Mouse (Mus musculus) telencephalon, adult 2 months (tissue): ENCODE measurements around the gene Babam2.

Source experiments
- DNase-seq: peaks from one replicate; pipeline ENCODE4 v3.0.0-alpha.2; 2011; ENCODE audit warnings: low read depth, low spot score

Gene Babam2

GRCm38 (mm10) chr5:31880457-31880856 is 183.0 kb downstream of the Babam2 start:
- DNase-seq, result no peak

GRCm38 (mm10) chr5:31882297-31882696 is 184.8 kb downstream of the Babam2 start:
- peak; percentile 82 for DNase-seq

- no peak for DNase-seq
Observed at GRCm38 (mm10) chr5:31884962-31885361, 187.5 kb downstream of the Babam2 start.

GRCm38 (mm10) chr5:31887590-31887989 is 190.1 kb downstream of the Babam2 start:
- no peak for DNase-seq

- DNase-seq, result no peak
Observed at GRCm38 (mm10) chr5:31888341-31888740, 190.9 kb downstream of the Babam2 start.

- peak; percentile 50 for DNase-seq
Observed at GRCm38 (mm10) chr5:31892631-31893030, 195.1 kb downstream of the Babam2 start.

- no peak for DNase-seq
Observed at GRCm38 (mm10) chr5:31899901-31900300, 202.4 kb downstream of the Babam2 start.

- no peak for DNase-seq
Observed at GRCm38 (mm10) chr5:31902144-31902543, 204.7 kb downstream of the Babam2 start.

- DNase-seq, result no peak
Observed at GRCm38 (mm10) chr5:31902891-31903290, 205.4 kb downstream of the Babam2 start.

GRCm38 (mm10) chr5:31904968-31905683 is 207.6 kb downstream of the Babam2 start:
- no peak for DNase-seq

GRCm38 (mm10) chr5:31905808-31906207 is 208.3 kb downstream of the Babam2 start:
- DNase-seq, result no peak

GRCm38 (mm10) chr5:31906286-31906951 is 208.9 kb downstream of the Babam2 start:
- no peak for DNase-seq

- no peak for DNase-seq
Observed at GRCm38 (mm10) chr5:31907959-31908358, 210.5 kb downstream of the Babam2 start.

GRCm38 (mm10) chr5:31908818-31909217 is 211.3 kb downstream of the Babam2 start:
- no peak for DNase-seq

- DNase-seq, result no peak
Observed at GRCm38 (mm10) chr5:31916241-31916640, 218.8 kb downstream of the Babam2 start.

- DNase-seq, result no peak
Observed at GRCm38 (mm10) chr5:31918566-31918965, 221.1 kb downstream of the Babam2 start.

- no peak for DNase-seq
Observed at GRCm38 (mm10) chr5:31920129-31920528, 222.6 kb downstream of the Babam2 start.

GRCm38 (mm10) chr5:31920890-31921289 is 223.4 kb downstream of the Babam2 start:
- DNase-seq, result no peak

- DNase-seq, result no peak
Observed at GRCm38 (mm10) chr5:31924075-31924474, 226.6 kb downstream of the Babam2 start.

- no peak for DNase-seq
Observed at GRCm38 (mm10) chr5:31926551-31926950, 229.1 kb downstream of the Babam2 start.

- no peak for DNase-seq
Observed at GRCm38 (mm10) chr5:31929007-31929406, 231.5 kb downstream of the Babam2 start.

GRCm38 (mm10) chr5:31931127-31931625 is 233.7 kb downstream of the Babam2 start:
- no peak for DNase-seq

- DNase-seq, result no peak
Observed at GRCm38 (mm10) chr5:31931637-31932036, 234.2 kb downstream of the Babam2 start.
